Mouse (Mus musculus) small intestine, adult 10 weeks (tissue): ENCODE results near the gene Tnfaip8l2. TPM values are rescaled to one million over a fixed set of nuclear protein-coding genes. Genes with fewer than 3 reads are reported as not detected.

Source experiments
- polyA plus RNA-seq: library from polyadenylated mRNA; stranded (reverse); fragments of 350-450 nt; fragmentation: Illumina TruSeq; extraction: RNeasy Lipid Tissue Mini Kit (QIAGEN cat#74804); gene quantifications from one replicate; pipeline ENCODE4 v1.2.3, GENCODE M21; 2014; ENCODE audit warnings: low replicate concordance

The Tnfaip8l2 gene
- polyA plus RNA-seq, result not detected

DNA sequence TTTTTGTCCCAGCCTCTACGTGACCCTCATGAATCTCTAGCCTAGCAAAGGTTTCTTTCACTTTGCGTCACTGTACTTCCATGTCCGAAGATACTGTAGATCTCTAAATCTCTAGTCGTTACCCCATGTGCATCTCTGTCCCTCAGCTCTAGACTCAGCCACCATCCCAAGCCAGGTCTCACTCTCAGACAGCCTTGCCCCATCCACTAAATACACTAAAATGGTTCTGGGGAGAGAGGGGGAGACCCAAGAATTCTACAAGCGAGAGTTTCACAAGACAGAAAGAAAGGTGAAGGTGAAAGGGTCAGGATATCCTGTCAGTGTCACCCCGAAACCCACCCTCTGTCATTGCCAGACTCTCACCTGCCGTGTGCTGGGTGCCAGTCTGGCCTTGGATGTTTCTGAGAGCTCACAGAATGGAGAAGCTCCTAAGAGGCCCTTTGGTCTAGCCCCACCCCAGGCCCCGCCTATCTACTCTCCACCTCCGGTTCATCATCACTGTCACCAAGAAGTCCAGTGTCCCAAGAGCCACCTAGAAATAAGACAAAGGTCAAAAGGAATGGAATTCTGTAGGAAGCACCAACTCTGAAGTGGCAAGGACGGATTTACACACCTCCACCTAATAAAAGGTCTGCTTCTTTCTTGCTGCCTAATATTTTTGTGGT lies at the start of gene Tnfaip8l2:
Gene Tnfaip8l2 (minus strand): TSS at position 409 of the 665 bp plus-strand sequence.

DNA sequence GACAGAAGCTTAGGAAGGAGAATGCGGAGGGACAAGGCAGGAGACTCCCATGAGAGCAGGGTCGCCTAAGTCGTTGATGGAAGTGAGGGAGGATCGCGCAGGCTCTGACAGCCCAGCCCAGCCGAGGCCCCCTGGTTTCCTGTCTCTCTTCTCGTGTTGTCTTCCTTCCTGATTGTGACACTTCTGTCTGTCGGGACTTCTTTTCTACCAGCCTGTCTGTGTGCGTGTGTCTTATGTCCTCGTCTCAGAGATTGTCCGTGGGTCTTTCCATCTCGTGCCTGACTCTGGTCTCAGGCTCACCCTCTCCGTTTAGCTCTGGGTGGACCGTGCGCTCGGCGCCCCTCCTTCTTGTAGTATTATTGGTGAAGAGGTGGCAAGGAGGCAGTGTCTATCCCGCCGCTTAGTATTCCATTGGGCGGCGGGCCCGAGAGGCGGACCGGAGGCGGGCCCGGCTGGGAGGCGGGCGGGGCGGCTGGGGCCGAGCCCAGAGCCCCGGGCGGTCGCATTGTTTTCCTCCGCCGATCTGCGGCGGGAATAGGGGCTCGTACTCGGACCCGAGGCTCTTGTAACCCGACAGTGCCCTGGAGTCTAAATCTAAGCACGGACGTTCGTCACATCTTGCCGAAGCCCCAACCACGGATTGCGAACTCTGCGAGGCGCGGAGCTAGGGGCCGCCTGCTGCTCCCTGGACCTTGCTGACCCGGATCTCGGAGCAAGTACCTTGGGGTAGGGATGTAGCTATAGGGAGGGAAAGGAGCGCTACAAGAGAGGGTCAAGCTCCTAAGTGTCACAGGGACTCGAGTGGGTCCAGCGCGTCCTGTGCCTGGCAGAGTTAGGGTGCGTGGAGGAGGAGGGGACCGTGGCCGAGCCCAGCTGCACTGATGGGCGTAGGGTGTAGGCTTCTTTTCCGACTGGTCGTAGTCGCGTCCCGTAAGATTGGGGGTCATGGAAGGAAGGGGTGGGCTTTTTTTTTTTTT lies 18.1 kb upstream of the Tnfaip8l2 start, which contains the start of gene Sema6c:
Gene Sema6c (plus strand): TSS at position 471 of the 977 bp plus-strand sequence.

DNA sequence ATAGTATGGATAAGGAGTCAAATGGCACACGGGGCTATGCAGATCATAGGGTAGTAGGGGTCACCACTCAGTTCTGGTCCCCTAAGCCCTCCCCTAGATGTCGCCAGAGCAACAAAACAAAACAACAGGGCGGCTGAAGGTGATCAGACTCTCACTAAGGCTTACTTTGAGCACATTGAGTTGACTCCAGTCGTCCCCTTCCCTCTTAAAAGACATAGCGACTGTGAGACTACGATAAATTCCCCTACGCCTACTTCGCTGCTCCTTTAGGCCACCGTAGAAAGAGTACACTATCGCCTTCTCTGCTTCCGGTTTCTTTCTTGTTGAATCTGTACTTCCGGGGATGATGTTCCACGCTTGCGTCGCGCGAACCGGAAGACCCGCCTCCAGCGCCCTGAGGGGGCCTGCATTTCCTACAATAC lies 8.5 kb downstream of the Tnfaip8l2 start, which contains the start of the genes Scnm1 and Lysmd1:
Gene Scnm1 (minus strand): TSS at position 332 of the 422 bp plus-strand sequence.
Gene Lysmd1 (plus strand): TSS at position 409 of the 422 bp plus-strand sequence.

DNA sequence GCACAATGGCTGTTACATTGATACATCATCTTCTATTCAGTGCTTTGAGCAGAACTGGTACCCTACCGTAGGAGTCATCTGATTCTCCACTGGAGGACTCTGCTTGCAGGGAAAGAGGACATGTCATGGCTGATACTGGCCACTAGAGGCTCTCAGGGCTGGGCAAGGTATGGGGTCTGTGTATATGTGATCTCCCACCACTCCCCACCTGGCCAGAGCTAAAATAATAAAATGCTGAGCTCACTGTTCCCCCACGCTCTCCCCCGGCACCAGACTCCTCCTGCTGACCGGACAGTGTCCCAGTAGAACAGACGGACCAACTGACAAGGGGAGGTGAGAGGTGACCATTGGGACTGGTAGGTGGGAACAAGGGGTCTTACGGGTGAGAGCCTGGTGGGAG lies 17.9 kb downstream of the Tnfaip8l2 start, which contains the start of gene Tmod4:
Gene Tmod4 (plus strand): TSS at position 231 of the 400 bp plus-strand sequence.

DNA sequence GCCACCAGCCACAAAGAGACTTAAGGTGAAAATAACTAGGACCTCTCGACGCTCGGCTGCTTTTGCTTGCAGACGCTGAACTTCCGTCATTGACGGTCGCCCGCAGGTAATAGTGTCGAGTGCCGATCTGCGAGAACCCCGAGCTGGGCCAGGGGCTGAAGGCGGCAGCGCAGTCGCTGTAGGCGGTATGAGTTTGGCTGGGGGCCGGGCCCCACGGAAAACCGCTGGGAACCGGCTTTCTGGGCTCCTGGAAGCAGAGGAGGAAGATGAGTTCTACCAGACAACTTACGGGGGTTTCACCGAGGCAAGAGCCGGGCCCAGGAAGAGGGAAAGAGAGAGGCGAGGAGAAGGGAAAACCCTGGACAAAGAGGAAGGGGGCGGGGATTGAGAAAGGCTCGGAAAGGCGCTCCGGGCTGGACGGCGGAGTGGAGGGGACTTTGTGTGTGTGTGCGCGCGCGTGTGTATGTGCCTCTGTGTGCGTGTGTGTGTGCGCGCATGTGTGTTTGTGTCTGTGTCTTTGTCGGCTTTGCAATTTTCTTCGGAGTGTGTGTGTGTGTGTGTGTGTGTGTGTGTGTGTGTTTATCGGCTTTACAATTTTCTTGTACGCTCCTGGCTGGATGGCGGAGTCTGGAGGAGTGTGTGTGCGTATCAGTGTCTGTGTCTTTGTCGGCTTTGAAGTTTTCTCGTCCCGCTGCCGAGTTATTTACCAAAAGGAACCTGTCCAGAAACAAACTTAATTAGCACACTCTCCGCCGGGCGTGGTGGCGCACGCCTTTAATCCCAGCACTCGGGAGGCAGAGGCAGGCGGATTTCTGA lies 31.0 kb downstream of the Tnfaip8l2 start, which contains the start of gene Vps72:
Gene Vps72 (plus strand): TSS at position 112 of the 816 bp plus-strand sequence.

DNA sequence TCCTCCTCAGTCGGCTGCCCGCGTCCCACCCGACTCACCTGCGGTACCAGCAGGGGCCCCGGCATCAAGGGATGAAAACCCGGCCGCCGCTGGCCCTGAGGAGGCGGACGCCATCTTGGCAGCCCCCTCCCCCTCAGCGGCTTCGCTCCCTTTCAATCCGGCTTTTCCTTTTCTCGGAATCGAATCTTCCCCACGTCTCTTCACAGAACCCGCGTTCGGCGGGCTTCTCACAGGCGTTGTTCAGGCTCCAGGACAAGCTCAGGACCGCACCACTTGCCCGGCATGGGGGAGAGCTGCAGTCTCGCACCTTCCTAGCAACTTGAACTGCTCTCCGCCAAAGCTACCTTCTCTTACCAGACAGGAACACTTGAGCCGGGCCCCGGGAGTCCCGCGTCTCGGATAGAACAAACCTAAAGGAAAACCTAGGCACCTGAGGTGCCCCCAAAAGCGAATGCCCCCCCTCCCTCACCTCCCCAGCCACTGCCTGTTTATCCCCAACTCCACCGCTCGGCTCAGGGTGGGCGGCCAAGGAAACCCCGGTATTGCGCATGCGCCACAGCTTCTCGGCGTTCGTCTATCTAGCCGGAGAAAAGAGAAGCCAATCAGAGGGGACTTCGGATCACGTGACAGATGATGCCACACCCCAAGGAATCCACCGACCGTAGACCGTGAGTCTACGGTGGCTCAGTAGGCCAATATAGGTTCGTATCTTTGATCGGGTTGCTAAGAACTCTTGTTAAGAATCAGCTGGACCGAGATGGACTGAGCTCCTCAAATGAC lies 35.6 kb downstream of the Tnfaip8l2 start, which contains the start of gene Pip5k1a:
Gene Pip5k1a (minus strand): TSS at position 593 of the 780 bp plus-strand sequence.

Other genes starting within 250 kb of the Tnfaip8l2 start
- 2.3 TPM for gene Selenbp1, start 209.3 kb downstream of the Tnfaip8l2 start, polyA plus RNA-seq
- 15.5 TPM for gene Rfx5, start 188.3 kb downstream of the Tnfaip8l2 start, polyA plus RNA-seq
- gene Pi4kb, start 167.6 kb downstream of the Tnfaip8l2 start, polyA plus RNA-seq, result 3.2 TPM
- gene Zfp687, start 126.9 kb downstream of the Tnfaip8l2 start, polyA plus RNA-seq, result 4.2 TPM
- 5.5 TPM for gene Psmd4, start 99.7 kb downstream of the Tnfaip8l2 start, polyA plus RNA-seq
- gene Pip5k1a, start 35.4 kb downstream of the Tnfaip8l2 start, polyA plus RNA-seq, result 13.7 TPM
- gene Vps72, start 31.3 kb downstream of the Tnfaip8l2 start, polyA plus RNA-seq, result 13.3 TPM
- not detected for gene Tmod4, start 17.9 kb downstream of the Tnfaip8l2 start, polyA plus RNA-seq
- 15.3 TPM for gene Scnm1, start 8.3 kb downstream of the Tnfaip8l2 start, polyA plus RNA-seq
- gene Lysmd1, start 8.3 kb downstream of the Tnfaip8l2 start, polyA plus RNA-seq, result 1.7 TPM
- not detected for gene Sema6c, start 18.1 kb upstream of the Tnfaip8l2 start, polyA plus RNA-seq
- gene Gabpb2, start 75.6 kb upstream of the Tnfaip8l2 start, polyA plus RNA-seq, result 28.0 TPM
- 14.9 TPM for gene Cdc42se1, start 86.4 kb upstream of the Tnfaip8l2 start, polyA plus RNA-seq
- 47.6 TPM for gene Mllt11, start 89.8 kb upstream of the Tnfaip8l2 start, polyA plus RNA-seq
- gene Gm128, start 99.2 kb upstream of the Tnfaip8l2 start, polyA plus RNA-seq, result not detected
- not detected for gene Bnipl, start 108.8 kb upstream of the Tnfaip8l2 start, polyA plus RNA-seq
- gene Mindy1, start 139.0 kb upstream of the Tnfaip8l2 start, polyA plus RNA-seq, result 44.0 TPM
- 4.0 TPM for gene Prune1, start 139.7 kb upstream of the Tnfaip8l2 start, polyA plus RNA-seq
- gene Anxa9, start 164.8 kb upstream of the Tnfaip8l2 start, polyA plus RNA-seq, result 0.22 TPM
- gene Cers2, start 172.4 kb upstream of the Tnfaip8l2 start, polyA plus RNA-seq, result 143 TPM
- 10.7 TPM for gene Setdb1, start 214.8 kb upstream of the Tnfaip8l2 start, polyA plus RNA-seq